Mouse (Mus musculus) heart, embryonic 12.5 days (tissue): ENCODE data around the gene Qtrt1. TPM values are rescaled to one million over a fixed set of nuclear protein-coding genes. Genes with fewer than 3 reads are reported as not detected.
A peak's percentile ranks its signal among the peaks of the same experiment; 100 is the strongest.
"Not testable (repeated sequence)": the region's sequence is repeated elsewhere in the genome, so short reads cannot be mapped to it uniquely, and the experiment has no call there.

Experiments
- ATAC-seq: fragments of 200-750 bp; cut with Nextera tagmentation; 2 replicates; pipeline ENCODE4 v1.8.0; 2017; ENCODE audit warnings: moderate TSS enrichment, moderate library complexity; ENCODE audit not compliant: insufficient number of reproducible peaks, low FRiP score
- H3K27ac ChIP-seq: fragments of 300-500 bp; sonication (generic); 2 replicates; pipeline ENCODE4 v1.5.1; 2016; ENCODE audit warnings: mild to moderate bottlenecking, moderate library complexity; ENCODE audit not compliant: poor library complexity, severe bottlenecking
- H3K27me3 ChIP-seq: fragments of 300-500 bp; sonication (generic); replicated peaks from 2 replicates; pipeline ENCODE4 v1.6.1; 2016; ENCODE audit warnings: mild to moderate bottlenecking, moderate library complexity
- H3K36me3 ChIP-seq: fragments of 300-500 bp; sonication (generic); 2 replicates; pipeline ENCODE4 v1.6.1; 2016; ENCODE audit warnings: mild to moderate bottlenecking, moderate library complexity
- H3K4me1 ChIP-seq: fragments of 300-500 bp; sonication (generic); replicated peaks from 2 replicates; pipeline ENCODE4 v1.6.1; 2016; ENCODE audit warnings: mild to moderate bottlenecking
- H3K4me2 ChIP-seq: fragments of 300-500 bp; sonication (generic); 2 replicates; pipeline ENCODE4 v1.6.1; 2016; ENCODE audit warnings: mild to moderate bottlenecking, moderate library complexity
- H3K4me3 ChIP-seq: fragments of 300-500 bp; sonication (generic); 2 replicates; pipeline ENCODE4 v1.5.1; 2016; ENCODE audit warnings: mild to moderate bottlenecking
- H3K9ac ChIP-seq: fragments of 300-500 bp; sonication (generic); 2 replicates; pipeline ENCODE4 v1.6.1; 2016; ENCODE audit warnings: mild to moderate bottlenecking, moderate library complexity
- H3K9me3 ChIP-seq: fragments of 300-500 bp; sonication (generic); replicated peaks from 2 replicates; pipeline ENCODE4 v1.6.1; 2016; ENCODE audit warnings: mild to moderate bottlenecking, moderate library complexity
- WGBS: fragments of 180-500 bp; shearing (Covaris S2); methylation state at CpG from one replicate; pipeline ENCODE4 v1.1.7; 2016; 5-methylcytosine and 5-hydroxymethylcytosine counted together
- polyA plus RNA-seq: library from polyadenylated mRNA; unstranded; fragments of >200 nt; fragmentation: Nextera tagmentation; extraction: Ambion mirVana; gene quantifications from 2 replicates; pipeline ENCODE4 v1.2.1, GENCODE M21; 2016

Qtrt1 gene
- polyA plus RNA-seq, 1 experiment from 2014 or later = 23.0 TPM

DNA sequence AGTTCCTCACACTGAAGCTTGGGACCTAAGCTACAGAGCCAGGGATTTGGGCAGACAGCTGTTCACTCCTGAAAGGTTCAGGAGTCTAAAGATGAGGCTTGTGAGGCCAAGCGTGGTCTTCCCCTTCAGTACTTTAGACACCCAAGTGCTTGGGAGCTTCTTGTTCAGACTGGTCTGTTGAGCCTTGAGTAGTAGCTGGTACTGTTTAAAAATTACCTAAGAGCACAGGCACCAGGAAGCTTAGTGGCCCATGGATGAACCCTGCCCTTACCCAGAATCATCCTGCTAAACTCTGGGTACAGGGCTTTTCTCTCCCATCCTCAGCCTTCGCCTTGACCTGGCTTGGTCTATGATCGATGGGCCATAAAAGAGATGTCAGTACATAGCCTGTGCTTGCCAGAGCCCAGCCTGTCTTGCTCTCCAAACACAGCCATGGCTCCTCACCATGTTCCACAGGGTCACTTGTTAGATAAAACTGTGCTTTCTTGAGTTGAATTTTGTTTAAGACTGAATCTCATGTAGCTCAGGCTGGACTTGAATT lies 48.8 kb downstream of the Qtrt1 start:
- Histone ChIP-seq H3K9me3 (no peaks in the 10 kb centered on the region), H3K36me3 (peaks cover 24% of the 10 kb centered on the region; the same call in 1 of the 2 replicates), H3K4me3 (no peak overlapping the region), H3K27me3 (no peaks in the 10 kb centered on the region), H3K4me2 (no peak overlapping the region), H3K4me1 (peaks cover 36% of the 10 kb centered on the region), H3K9ac (no peak overlapping the region), H3K27ac (no peak overlapping the region)
- no peak for ATAC-seq
- 88% methylated on average over 3 of the region's 3 CpGs for WGBS

DNA sequence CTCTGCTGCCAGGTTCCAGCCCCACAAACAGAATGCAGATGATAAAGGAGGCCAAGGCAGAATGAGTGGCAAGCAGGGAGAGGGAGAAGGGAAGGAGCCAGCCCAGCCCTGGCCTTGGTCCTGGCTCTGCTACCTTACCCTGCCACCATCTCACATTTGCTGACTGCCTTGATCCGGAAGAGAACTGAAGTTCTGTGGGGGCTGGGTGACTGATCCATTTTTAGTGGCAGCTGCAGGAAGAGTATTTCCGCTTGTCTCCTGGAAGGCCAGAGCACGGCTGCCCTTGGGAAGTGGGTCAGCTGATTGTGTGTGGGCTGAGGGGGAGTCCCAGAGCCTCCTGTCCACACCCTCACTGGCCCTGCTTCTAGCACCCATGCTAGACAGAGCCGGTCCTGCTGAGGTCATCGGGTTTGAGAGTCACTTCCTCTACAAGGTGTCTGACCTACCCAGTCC lies 51.5 kb downstream of the Qtrt1 start:
- peak; percentile 69 for ATAC-seq
- Histone ChIP-seq H3K4me2 (peak overlapping the region; percentile 26), H3K4me1 (peaks cover 36% of the 10 kb centered on the region), H3K9me3 (no peaks in the 10 kb centered on the region), H3K4me3 (no peak overlapping the region), H3K36me3 (peaks cover 47% of the 10 kb centered on the region), H3K27me3 (no peaks in the 10 kb centered on the region), H3K27ac (peak overlapping the region; percentile 90), H3K9ac (peak overlapping the region; percentile 21)
- 7% methylated on average over 5 of the region's 5 CpGs for WGBS

DNA sequence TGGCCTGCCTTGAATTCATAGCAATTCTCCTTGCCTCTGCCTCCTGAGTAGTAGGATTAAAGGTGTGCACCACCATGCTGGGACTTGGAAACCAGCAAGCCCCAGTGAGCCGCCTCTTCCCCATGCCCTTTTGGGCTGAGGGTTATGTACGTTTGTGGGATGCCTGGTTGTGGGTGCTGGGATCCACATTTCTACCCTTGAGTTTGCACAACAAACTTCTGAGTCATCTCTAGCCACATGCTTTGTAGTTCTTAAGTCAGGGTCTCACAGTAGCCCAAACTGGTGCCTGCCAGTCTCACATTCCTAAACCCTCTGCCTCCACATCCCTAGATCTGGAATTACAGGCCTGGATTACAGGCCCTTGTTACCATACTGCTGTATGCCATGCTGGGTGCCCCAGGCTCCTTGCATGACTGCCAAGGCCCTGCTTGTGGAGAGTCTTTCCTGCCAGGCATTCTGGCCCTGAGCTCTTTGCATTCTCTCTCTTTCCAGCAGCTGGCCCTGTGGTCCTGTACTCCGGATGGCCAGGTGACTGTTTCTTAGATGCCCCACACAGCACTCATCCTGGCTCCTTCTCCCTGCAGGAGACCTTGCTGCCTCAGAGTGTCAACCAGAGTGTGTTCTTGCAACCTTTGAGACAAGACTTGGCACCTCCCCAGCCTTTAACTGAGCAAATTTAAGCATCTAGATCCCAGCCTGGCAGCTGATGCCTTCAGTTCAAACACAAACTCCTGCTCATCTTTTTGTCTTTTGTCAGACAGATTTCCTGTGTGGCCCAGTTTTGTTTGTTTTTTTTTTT lies 52.3 kb downstream of the Qtrt1 start:
- WGBS = 82% methylated on average over 3 of the region's 3 CpGs
- H3K36me3 ChIP-seq = peaks cover 47% of the 10 kb centered on the region

GRCm38 (mm10) chr9:21464565-21464928 lies 52.9 kb downstream of the Qtrt1 start:
- H3K9me3 ChIP-seq, ATAC-seq, H3K4me3 ChIP-seq, H3K9ac ChIP-seq, H3K27ac ChIP-seq, H3K27me3 ChIP-seq, H3K4me2 ChIP-seq: not testable (repeated sequence)
- Histone ChIP-seq H3K36me3 (peaks cover 48% of the 10 kb centered on the region), H3K4me1 (peaks cover 33% of the 10 kb centered on the region)
- 93% methylated on average over 7 of the region's 7 CpGs for WGBS

More for the DNA sequence above, 52.3 kb downstream of the Qtrt1 start:
- no peak for ATAC-seq
- H3K27me3 ChIP-seq = no peaks in the 10 kb centered on the region
- 0 out of 2 replicates have a peak overlapping the region, but pooled peaks have one; percentile 13 for H3K9ac ChIP-seq
- H3K4me1 ChIP-seq = peaks cover 33% of the 10 kb centered on the region
- no peak overlapping the region for H3K4me3 ChIP-seq
- no peaks in the 10 kb centered on the region for H3K9me3 ChIP-seq
- H3K27ac ChIP-seq = peak overlapping the region; percentile 90
- H3K4me2 ChIP-seq = peak overlapping the region; percentile 26; the same call in 1 of the 2 replicates

DNA sequence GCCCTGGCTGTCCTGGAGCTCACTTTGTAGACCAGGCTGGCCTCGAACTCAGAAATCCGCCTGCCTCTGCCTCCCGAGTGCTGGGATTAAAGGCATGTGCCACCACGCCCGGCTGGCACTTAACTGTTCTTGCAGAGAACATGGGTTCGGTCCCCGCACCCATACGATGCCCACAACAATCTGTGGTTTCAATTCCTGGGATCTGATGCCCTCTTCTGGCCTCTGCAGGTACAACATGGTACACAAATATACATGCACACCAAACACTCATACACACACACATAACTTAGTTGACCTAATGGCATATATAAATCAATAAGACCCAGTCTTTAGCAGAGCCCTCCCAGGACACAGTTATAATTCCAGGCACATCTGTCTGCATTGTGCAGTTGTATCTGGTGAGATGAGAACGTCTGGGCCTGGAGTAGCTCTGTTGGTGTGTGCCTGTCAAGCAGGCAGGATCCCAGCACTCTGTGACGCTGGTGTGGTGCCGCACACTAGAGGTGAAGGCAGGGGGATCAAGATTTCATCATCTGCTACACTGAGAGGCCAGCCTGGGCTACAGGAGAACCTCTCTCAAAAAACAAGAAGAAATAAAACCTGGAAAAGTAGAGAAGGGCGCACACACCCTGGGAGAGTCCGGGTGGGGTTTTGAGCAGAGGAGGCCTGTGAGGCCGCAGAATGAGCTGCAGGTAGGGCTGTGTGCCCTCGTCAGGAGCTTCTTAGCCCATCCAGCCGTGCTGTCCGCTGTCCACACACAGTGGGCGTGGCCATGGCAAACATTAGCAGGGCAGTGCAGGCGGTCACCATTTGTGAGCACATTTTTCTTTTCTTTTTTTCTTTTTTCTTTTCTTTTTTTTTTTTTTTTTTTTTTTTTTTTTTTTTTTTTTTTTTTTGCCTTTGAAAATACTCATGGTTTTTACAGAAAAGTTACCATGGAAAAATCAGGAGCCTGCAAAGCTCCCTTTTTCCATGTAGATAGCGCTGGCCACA lies 57.7 kb downstream of the Qtrt1 start:
- Histone ChIP-seq H3K4me1 (no peaks in the 10 kb centered on the region), H3K27ac (no peak overlapping the region), H3K9ac (no peak overlapping the region), H3K9me3 (no peaks in the 10 kb centered on the region), H3K36me3 (peaks cover 80% of the 10 kb centered on the region), H3K4me3 (no peak overlapping the region), H3K27me3 (no peaks in the 10 kb centered on the region), H3K4me2 (no peak overlapping the region)
- ATAC-seq = no peak
- 90% methylated on average over 20 of the region's 20 CpGs for WGBS

Other genes starting within 250 kb of the Qtrt1 start
- gene Pde4a, start 246.1 kb upstream of the Qtrt1 start, polyA plus RNA-seq = 10.1 and 10.2 TPM in 2 replicates
- 46.7 and 49.6 TPM in 2 replicates for gene Keap1, start 172.5 kb upstream of the Qtrt1 start, polyA plus RNA-seq
- gene S1pr5, start 163.4 kb upstream of the Qtrt1 start, polyA plus RNA-seq = 0.10 and 0.19 TPM in 2 replicates
- gene Atg4d, start 146.5 kb upstream of the Qtrt1 start, polyA plus RNA-seq = 43.8 and 47.8 TPM in 2 replicates
- 11.9 and 13.6 TPM in 2 replicates for gene Kri1, start 123.9 kb upstream of the Qtrt1 start, polyA plus RNA-seq
- gene Cdkn2d, start 120.4 kb upstream of the Qtrt1 start, polyA plus RNA-seq = 88.5 and 89.2 TPM in 2 replicates
- gene Ap1m2, start 99.5 kb upstream of the Qtrt1 start, polyA plus RNA-seq = 0.23 and 0.58 TPM in 2 replicates
- gene Slc44a2, start 91.1 kb upstream of the Qtrt1 start, polyA plus RNA-seq = 69.1 and 73.6 TPM in 2 replicates
- gene Ilf3, start 44.0 kb upstream of the Qtrt1 start, polyA plus RNA-seq = 139 and 142 TPM in 2 replicates
- 83.8 and 87.2 TPM in 2 replicates for gene Dnm2, start 13.1 kb downstream of the Qtrt1 start, polyA plus RNA-seq
- 89.4 and 92.3 TPM in 2 replicates for gene Tmed1, start 98.4 kb downstream of the Qtrt1 start, polyA plus RNA-seq
- gene AB124611, start 114.3 kb downstream of the Qtrt1 start, polyA plus RNA-seq = 1.4 and 1.6 TPM in 2 replicates
- 49.9 and 53.8 TPM in 2 replicates for gene Carm1, start 135.1 kb downstream of the Qtrt1 start, polyA plus RNA-seq
- 33.6 and 34.5 TPM in 2 replicates for gene Timm29, start 180.9 kb downstream of the Qtrt1 start, polyA plus RNA-seq
- gene Yipf2, start 181.0 kb downstream of the Qtrt1 start, polyA plus RNA-seq = 12.9 and 14.8 TPM in 2 replicates
- 76.0 and 78.5 TPM in 2 replicates for gene Smarca4, start 204.3 kb downstream of the Qtrt1 start, polyA plus RNA-seq